In genomic region chr11:47988333-47988696, GRCm38 (mm10) we compare ENCODE assay signal across 9 mouse cellular contexts. TPM values are rescaled to one million over a fixed set of nuclear protein-coding genes. Genes with fewer than 3 reads are reported as not detected.
A peak's percentile ranks its signal among the peaks of the same experiment; 100 is the strongest.
DNase-seq lines count a peak whose midpoint lies in the region; ATAC-seq and TF ChIP-seq lines count a peak whose summit lies in the region.
"Had no signal": no experiment of that assay in that cellular context is flagged by ENCODE, and none has a peak within 500 bp of the region (broad histone marks: within the 10 kb centered on the region; RNA-seq: fewer than 3 reads in every experiment).

No protein-coding gene starts in this region.

- intact Hi-C loops in heart, postnatal 25 days (cut with DNase I), result no loop called here

- peaks cover 2% of the 10 kb centered on the region; the same call in 1 of the 2 replicates for H3K27me3 ChIP-seq in forebrain, embryonic 16.5 days (replicated peaks; ENCODE audit: control insufficient read depth, insufficient read depth, low read length)
- peaks cover 52% of the 10 kb centered on the region for H3K27me3 ChIP-seq in limb, embryonic 10.5 days (ENCODE audit: low read depth, poor library complexity, severe bottlenecking)
- peaks cover 3% of the 10 kb centered on the region; the same call in 1 of the 2 replicates for H3K27me3 ChIP-seq in neural tube, embryonic 14.5 days (ENCODE audit: control insufficient read depth, insufficient read depth, low read length)

- H3K36me3 ChIP-seq in ES-E14 (ENCODE audit: control insufficient read depth, insufficient read depth, low read length, poor library complexity, severe bottlenecking), result no peaks in the 10 kb centered on the region
- no peaks in the 10 kb centered on the region for H3K36me3 ChIP-seq in forebrain, embryonic 16.5 days (ENCODE audit: control insufficient read depth, insufficient read depth)
- no peaks in the 10 kb centered on the region for H3K36me3 ChIP-seq in limb, embryonic 10.5 days
- no peaks in the 10 kb centered on the region for H3K36me3 ChIP-seq in neural tube, embryonic 14.5 days (ENCODE audit: control insufficient read depth, insufficient read depth, low read length)

- ATAC-seq in forebrain, embryonic 16.5 days, result peak; percentile 76
- ATAC-seq in neural tube, embryonic 14.5 days (ENCODE audit: low read depth), result peak; percentile 75
- ATAC-seq in cerebellum, adult (ENCODE audit: insufficient number of reproducible peaks, low FRiP score, low TSS enrichment), result no peak
- ATAC-seq in megakaryocyte progenitor cell, adult 5-6 weeks (replicated peaks; ENCODE audit: poor library complexity), result no peak

- H3K4me2 ChIP-seq in forebrain, embryonic 16.5 days (ENCODE audit: low read length), result peak overlapping the region; percentile 93
- H3K4me2 ChIP-seq in neural tube, embryonic 14.5 days (ENCODE audit: low read depth, low read length), result peak overlapping the region; percentile 81

- H3K27ac ChIP-seq in ES-E14 (ENCODE audit: insufficient read depth, low read depth, low read length, poor library complexity, severe bottlenecking), result no peak overlapping the region
- H3K27ac ChIP-seq in forebrain, embryonic 16.5 days (ENCODE audit: low read length), result peak overlapping the region; percentile 80
- H3K27ac ChIP-seq in limb, embryonic 10.5 days, result peak overlapping the region; percentile 77
- peak overlapping the region; percentile 79 for H3K27ac ChIP-seq in neural tube, embryonic 14.5 days (ENCODE audit: low read depth, low read length)

- no peaks in the 10 kb centered on the region for H3K9me3 ChIP-seq in ES-E14 (ENCODE audit: control insufficient read depth, insufficient read depth, low read depth, low read length)
- no peaks in the 10 kb centered on the region for H3K9me3 ChIP-seq in forebrain, embryonic 16.5 days (ENCODE audit: control insufficient read depth, low read length)
- H3K9me3 ChIP-seq in limb, embryonic 10.5 days (replicated peaks), result no peaks in the 10 kb centered on the region
- no peaks in the 10 kb centered on the region for H3K9me3 ChIP-seq in neural tube, embryonic 14.5 days (ENCODE audit: control insufficient read depth, low read length)

- peak overlapping the region; percentile 52 for H3K9ac ChIP-seq in ES-E14 (ENCODE audit: insufficient read depth, low read depth, low read length, poor library complexity, severe bottlenecking)
- peak overlapping the region; percentile 84 for H3K9ac ChIP-seq in forebrain, embryonic 16.5 days (replicated peaks; ENCODE audit: low read depth, low read length)
- peak overlapping the region; percentile 83 for H3K9ac ChIP-seq in neural tube, embryonic 14.5 days (replicated peaks; ENCODE audit: low read depth, low read length)

- peaks cover 0 to 2% of the 10 kb centered on the region in 2 experiments; a peak in 1 of 4 replicates for H3K4me1 ChIP-seq in ES-E14 (ENCODE audit: control insufficient read depth in 2 of 2, insufficient read depth in 2 of 2, low read length in 2 of 2, poor library complexity in 1 of 2)
- H3K4me1 ChIP-seq in forebrain, embryonic 16.5 days (replicated peaks; ENCODE audit: control insufficient read depth, insufficient read depth, low read length), result peaks cover 17% of the 10 kb centered on the region
- H3K4me1 ChIP-seq in limb, embryonic 10.5 days, result peaks cover 15% of the 10 kb centered on the region
- H3K4me1 ChIP-seq in neural tube, embryonic 14.5 days (ENCODE audit: control insufficient read depth, insufficient read depth, low read length), result 0 out of 2 replicates have a peak, but pooled peaks cover 4% of the 10 kb centered on the region

- DNase-seq in heart, adult 18-20 months, result peak; percentile 4 to 26
- DNase-seq in heart, postnatal 25 days (ENCODE audit: low spot score), result no peak
- peak; percentile 15 for DNase-seq in ES-E14 (ENCODE audit: low read depth, low spot score)
- DNase-seq in limb, embryonic 10.5 days (ENCODE audit: low spot score), result peak; percentile 70

- H3K4me3 ChIP-seq in ES-E14 (ENCODE audit: insufficient read depth in 1 of 2, low read depth in 1 of 2, low read length in 2 of 2, poor library complexity in 1 of 2, severe bottlenecking in 1 of 2), result peak overlapping the region; percentile 55 to 69
- peak overlapping the region; percentile 78 for H3K4me3 ChIP-seq in forebrain, embryonic 16.5 days (replicated peaks; ENCODE audit: low read length)
- peak overlapping the region; percentile 74 for H3K4me3 ChIP-seq in limb, embryonic 10.5 days
- peak overlapping the region; percentile 74 for H3K4me3 ChIP-seq in neural tube, embryonic 14.5 days (ENCODE audit: low read depth, low read length)

- WGBS in forebrain, embryonic 16.5 days, result under 1% methylated on average over 31 of the region's 31 CpGs
- under 1% methylated on average over 31 of the region's 31 CpGs for WGBS in limb, embryonic 10.5 days
- under 1% methylated on average over 31 of the region's 31 CpGs for WGBS in neural tube, embryonic 14.5 days

- in situ Hi-C loops in ES-E14 (cut with MboI; ENCODE audit: low sequenced_read_pairs in 2 of 2, unreplicated experiment in 2 of 2), result no loop called here

TF ChIP-seq in ES-E14, 5 proteins besides CTCF, POLR2A, EP300 and RAD21:
- no peak for TF ChIP-seq CHD2 (IDR thresholded peaks at IDR 0.05; ENCODE audit: low read depth, low read length)
- no peak for TF ChIP-seq ZNF384 (IDR thresholded peaks at IDR 0.05; ENCODE audit: low read depth, low read length)
- TF ChIP-seq MAFK (IDR thresholded peaks at IDR 0.05; ENCODE audit: insufficient read depth, low read depth, low read length), result no peak
- no peak for TF ChIP-seq HCFC1 (IDR thresholded peaks at IDR 0.05; ENCODE audit: borderline replicate concordance, insufficient read depth, low read length)
- no peak for TF ChIP-seq ZC3H11A (IDR thresholded peaks at IDR 0.05; ENCODE audit: borderline replicate concordance, low read depth, low read length)

RNA-seq across cellular contexts. Expression of gene Sgcd, which starts 0.5 kb away (rescaled TPM):
- total RNA-seq in heart, adult 18-20 months (2021), result 10 to 100 TPM; 57.4 to 68.5 TPM
- total RNA-seq in heart, postnatal 25 days (2021), result 10 to 100 TPM; 66.7 to 76.3 TPM
- 1.0 TPM in 2 replicates for total RNA-seq in ES-E14 (2012; rRNA removed)
- 2.3 and 3.7 TPM in 2 replicates for polyA plus RNA-seq in forebrain, embryonic 16.5 days (2015; fragmentation: Nextera tagmentation; extraction: Ambion mirVana)
- polyA plus RNA-seq in limb, embryonic 10.5 days (2016; fragmentation: Nextera tagmentation; extraction: Ambion mirVana), result 5.1 and 6.4 TPM in 2 replicates
- 6.1 and 9.0 TPM in 2 replicates for polyA plus RNA-seq in neural tube, embryonic 14.5 days (2014; fragmentation: Nextera tagmentation; extraction: Ambion mirVana)
- not detected in 2 replicates for total RNA-seq in megakaryocyte progenitor cell, adult 5-6 weeks (2015)
- not detected in 2 replicates for total RNA-seq in megakaryocyte progenitor cell, adult 5-6 weeks (2017)
- total RNA-seq: MEL had no signal

Comparison
In these comparisons a context has a peak if more than half of its experiments do, and no peak if none do; other contexts are left out.
1. ATAC-seq: peak in forebrain, embryonic 16.5 days (single experiment) and neural tube, embryonic 14.5 days (single experiment); none in cerebellum, adult (single experiment) and megakaryocyte progenitor cell, adult 5-6 weeks (single experiment).
2. RNA of gene Sgcd, which starts 0.5 kb away (total RNA-seq): 66.7 to 76.3 TPM in heart, postnatal 25 days and 57.4 to 68.5 TPM in heart, adult 18-20 months; 1.0 TPM in ES-E14 and not detected in megakaryocyte progenitor cell, adult 5-6 weeks; every median in the first group is over 10 times any median in the second.
3. Peak in every context shown above with its lines, with median percentiles within 50 percentile points of each other: H3K4me3 ChIP-seq and H3K9ac ChIP-seq.